Mouse (Mus musculus) midbrain, embryonic 12.5 days (tissue): ENCODE results near the gene Rnf167. TPM values are rescaled to one million over a fixed set of nuclear protein-coding genes. Genes with fewer than 3 reads are reported as not detected.
A peak's percentile ranks its signal among the peaks of the same experiment; 100 is the strongest.

Experiments used
- ATAC-seq: fragments of 200-750 bp; cut with Nextera tagmentation; 2 replicates; pipeline ENCODE4 v1.8.0; 2017; ENCODE audit warnings: low read depth, moderate TSS enrichment, moderate library complexity; ENCODE audit not compliant: low FRiP score
- H3K27ac ChIP-seq: fragments of 300-500 bp; sonication (generic); replicated peaks from 2 replicates; pipeline ENCODE4 v1.5.1; 2016; ENCODE audit warnings: mild to moderate bottlenecking
- H3K27me3 ChIP-seq: fragments of 300-500 bp; sonication (generic); 2 replicates; pipeline ENCODE4 v1.6.1; 2016; ENCODE audit warnings: mild to moderate bottlenecking
- H3K36me3 ChIP-seq: fragments of 300-500 bp; sonication (generic); 2 replicates; pipeline ENCODE4 v1.6.1; 2016
- H3K4me1 ChIP-seq: fragments of 300-500 bp; sonication (generic); 2 replicates; pipeline ENCODE4 v1.6.1; 2016
- H3K4me2 ChIP-seq: fragments of 300-500 bp; sonication (generic); replicated peaks from 2 replicates; pipeline ENCODE4 v1.6.1; 2016; ENCODE audit warnings: mild to moderate bottlenecking, moderate library complexity
- H3K4me3 ChIP-seq: fragments of 300-500 bp; sonication (generic); 2 replicates; pipeline ENCODE4 v1.5.1; 2016; ENCODE audit warnings: mild to moderate bottlenecking
- H3K9ac ChIP-seq: fragments of 300-500 bp; sonication (generic); replicated peaks from 2 replicates; pipeline ENCODE4 v1.6.1; 2016; ENCODE audit warnings: mild to moderate bottlenecking, moderate library complexity
- H3K9me3 ChIP-seq: fragments of 300-500 bp; sonication (generic); 2 replicates; pipeline ENCODE4 v1.6.1; 2016; ENCODE audit warnings: mild to moderate bottlenecking
- WGBS: fragments of 180-500 bp; shearing (Covaris S2); methylation state at CpG from one replicate; pipeline ENCODE4 v1.1.7; 2016; 5-methylcytosine and 5-hydroxymethylcytosine counted together
- polyA plus RNA-seq: library from polyadenylated mRNA; unstranded; fragments of >200 nt; fragmentation: Nextera tagmentation; extraction: Ambion mirVana; gene quantifications from 2 replicates; pipeline ENCODE4 v1.2.1, GENCODE M21; 2016

Gene Rnf167
- 96.6 and 101 TPM in 2 replicates for polyA plus RNA-seq

DNA sequence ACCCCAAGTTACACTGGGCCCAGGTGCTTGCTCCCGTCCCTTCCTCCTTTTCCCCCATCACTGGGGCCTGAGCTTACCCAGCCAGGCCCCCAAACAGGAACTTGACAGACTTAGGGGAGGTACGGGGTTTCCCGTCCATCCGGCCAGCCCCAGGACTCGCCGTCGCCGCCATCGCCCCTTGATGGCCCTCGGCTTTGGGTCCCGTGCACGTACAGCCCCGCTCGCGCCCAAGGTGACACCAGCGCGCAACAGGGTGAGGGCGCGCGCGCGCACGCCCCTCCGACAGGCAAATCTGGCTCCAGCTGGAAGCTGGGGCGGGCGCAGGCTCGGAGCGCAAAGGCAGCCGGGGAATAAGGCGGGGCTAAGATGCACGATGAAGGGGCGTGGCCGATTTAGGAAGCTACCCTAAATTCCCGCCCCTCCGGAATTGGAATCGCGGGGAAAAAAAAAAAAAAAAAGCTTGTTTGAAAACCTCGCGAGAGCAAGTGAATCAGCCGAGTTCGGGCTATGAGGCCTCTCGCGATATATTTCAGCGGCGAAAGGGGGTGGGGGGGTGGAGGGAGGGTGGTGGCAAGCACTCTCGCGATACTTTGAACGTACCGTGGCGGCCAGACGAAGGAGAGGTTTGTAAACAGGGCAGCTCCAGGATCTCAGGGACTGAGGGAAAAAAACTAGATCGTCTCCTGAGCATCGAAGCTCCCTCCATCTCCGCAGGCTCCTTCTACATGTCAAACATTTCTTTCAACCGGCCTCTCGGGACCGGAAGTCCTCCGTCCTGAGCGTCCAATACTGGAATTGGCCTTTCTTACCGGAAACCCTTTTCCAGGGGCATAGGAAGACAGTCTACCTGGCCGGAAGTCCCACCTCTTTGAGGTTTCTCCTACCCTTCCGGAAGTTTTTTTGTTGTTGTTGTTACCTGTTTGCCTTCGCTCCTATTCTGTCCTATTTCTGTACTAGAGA lies at the start of gene Rnf167, which contains the start of gene Slc25a11:
Rnf167 (plus strand) TSS at position 545 of the 960 bp plus-strand sequence.
Slc25a11 (minus strand) TSS at position 789 of the 960 bp plus-strand sequence.
- Histone ChIP-seq H3K4me2 (peak within 1 kb of the TSS; percentile 85), H3K27ac (peak within 1 kb of the TSS; percentile 92), H3K9me3 (no peaks in the 10 kb centered on the region), H3K27me3 (no peaks in the 10 kb centered on the region), H3K36me3 (peaks cover 55% of the 10 kb centered on the region), H3K4me3 (peak within 1 kb of the TSS; percentile 68), H3K9ac (peak within 1 kb of the TSS; percentile 86), H3K4me1 (peaks cover 41% of the 10 kb centered on the region)
- ATAC-seq: peak; percentile 87
- WGBS: under 1% methylated on average over 61 of the region's 63 CpGs

DNA sequence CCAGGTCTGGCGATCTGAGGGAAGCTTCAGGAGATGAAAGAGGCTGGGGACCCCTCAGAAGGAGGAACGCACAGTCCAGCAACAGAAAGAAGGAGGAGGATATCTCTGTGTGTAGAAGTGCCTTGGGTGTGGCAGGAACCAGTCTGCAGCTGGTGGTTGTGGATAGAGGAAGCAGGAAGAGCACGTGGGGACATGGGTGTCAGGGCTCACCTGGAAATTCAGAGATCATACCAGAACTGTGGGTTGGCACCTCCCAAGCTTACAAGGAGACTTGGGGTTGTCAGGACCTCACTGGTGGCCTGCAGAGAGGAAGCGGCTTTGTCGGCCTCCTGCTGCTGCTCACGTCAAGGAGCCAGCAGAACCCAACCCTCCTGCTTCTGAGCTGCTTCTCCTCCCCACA lies 49.7 kb upstream of the Rnf167 start:
- Histone ChIP-seq H3K4me3 (no peak overlapping the region), H3K27ac (no peak overlapping the region), H3K4me1 (peaks cover 11% of the 10 kb centered on the region), H3K36me3 (peaks cover 35% of the 10 kb centered on the region), H3K9ac (no peak overlapping the region), H3K4me2 (no peak overlapping the region), H3K27me3 (no peaks in the 10 kb centered on the region), H3K9me3 (no peaks in the 10 kb centered on the region)
- ATAC-seq: no peak
- 86% methylated on average over 6 of the region's 6 CpGs for WGBS

DNA sequence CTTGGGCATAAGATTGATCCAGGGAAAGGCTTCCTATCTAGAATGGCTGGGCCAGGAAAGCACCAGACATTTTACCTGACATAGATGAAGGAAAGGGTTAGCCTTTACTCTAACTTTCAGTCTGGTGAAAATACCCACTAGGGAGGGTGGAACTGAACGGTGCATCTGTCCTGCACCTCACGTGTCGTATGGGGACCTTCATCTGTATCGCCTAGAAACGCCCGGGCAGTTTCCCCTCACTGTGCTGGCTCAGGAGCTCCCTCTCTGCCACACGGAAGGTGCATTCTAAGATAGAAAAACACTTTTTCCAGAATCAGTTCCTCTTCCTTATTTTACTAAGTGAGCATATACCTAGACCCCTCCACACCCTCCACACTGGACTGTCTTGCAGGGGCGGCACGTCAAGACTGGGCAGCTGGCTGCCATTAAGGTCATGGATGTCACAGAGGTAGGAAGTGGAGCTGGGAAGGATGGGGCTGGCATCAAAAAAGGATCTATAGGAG lies 48.5 kb upstream of the Rnf167 start:
- no peak overlapping the region for H3K27ac ChIP-seq
- no peak for ATAC-seq
- peaks cover 11% of the 10 kb centered on the region for H3K4me1 ChIP-seq
- WGBS: 89% methylated on average over 9 of the region's 9 CpGs
- H3K27me3 ChIP-seq: no peaks in the 10 kb centered on the region
- no peak overlapping the region for H3K4me2 ChIP-seq
- H3K9me3 ChIP-seq: no peaks in the 10 kb centered on the region
- no peak overlapping the region for H3K9ac ChIP-seq
- no peak overlapping the region for H3K4me3 ChIP-seq
- H3K36me3 ChIP-seq: peaks cover 35% of the 10 kb centered on the region

DNA sequence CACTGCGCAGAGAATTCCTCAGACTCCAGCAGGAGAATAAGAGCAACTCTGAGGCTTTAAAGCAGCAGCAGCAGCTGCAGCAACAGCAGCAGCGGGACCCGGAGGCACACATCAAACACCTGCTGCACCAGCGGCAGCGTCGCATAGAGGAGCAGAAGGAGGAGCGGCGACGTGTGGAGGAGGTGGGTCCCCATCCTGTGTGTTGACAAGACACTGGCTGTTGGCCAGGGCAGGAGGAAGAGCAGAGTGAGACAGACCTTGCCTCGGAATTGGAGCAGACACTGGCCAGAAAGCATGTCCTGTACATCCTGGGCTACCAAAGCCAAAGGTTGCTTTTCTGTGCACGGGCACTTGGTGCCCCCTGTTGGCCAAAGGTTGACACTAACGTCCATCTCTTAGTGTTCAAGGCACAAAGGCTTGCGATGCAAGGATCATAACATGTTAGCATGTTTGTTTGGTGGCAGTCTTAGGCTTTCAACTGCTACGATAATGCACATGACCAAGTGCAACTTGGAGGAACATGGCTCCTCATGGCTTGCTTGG lies 41.9 kb upstream of the Rnf167 start:
- no peak for ATAC-seq
- WGBS: 67% methylated on average over 14 of the region's 14 CpGs
- Histone ChIP-seq H3K4me2 (no peak overlapping the region), H3K36me3 (peaks cover 71% of the 10 kb centered on the region), H3K27ac (no peak overlapping the region), H3K4me1 (no peaks in the 10 kb centered on the region), H3K4me3 (no peak overlapping the region), H3K27me3 (no peaks in the 10 kb centered on the region), H3K9ac (no peak overlapping the region), H3K9me3 (no peaks in the 10 kb centered on the region)

DNA sequence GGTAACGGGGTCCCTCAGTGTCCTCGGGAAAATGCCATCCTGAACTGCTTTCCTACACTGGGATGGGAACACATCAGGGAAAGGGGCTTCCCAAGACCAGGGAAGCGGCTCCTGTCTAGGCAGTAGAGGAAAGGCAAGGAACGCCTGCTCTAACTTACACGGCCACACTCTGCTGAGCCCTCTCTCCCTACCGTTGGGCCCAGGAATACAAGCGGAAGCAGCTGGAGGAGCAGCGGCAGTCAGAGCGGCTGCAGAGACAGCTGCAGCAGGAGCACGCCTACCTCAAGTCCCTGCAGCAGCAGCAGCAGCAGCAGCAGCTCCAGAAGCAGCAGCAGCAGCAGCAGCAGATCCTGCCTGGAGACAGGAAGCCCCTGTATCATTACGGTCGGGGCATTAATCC lies 40.3 kb upstream of the Rnf167 start:
- H3K4me2 ChIP-seq: no peak overlapping the region
- 86% methylated on average over 12 of the region's 12 CpGs for WGBS

DNA sequence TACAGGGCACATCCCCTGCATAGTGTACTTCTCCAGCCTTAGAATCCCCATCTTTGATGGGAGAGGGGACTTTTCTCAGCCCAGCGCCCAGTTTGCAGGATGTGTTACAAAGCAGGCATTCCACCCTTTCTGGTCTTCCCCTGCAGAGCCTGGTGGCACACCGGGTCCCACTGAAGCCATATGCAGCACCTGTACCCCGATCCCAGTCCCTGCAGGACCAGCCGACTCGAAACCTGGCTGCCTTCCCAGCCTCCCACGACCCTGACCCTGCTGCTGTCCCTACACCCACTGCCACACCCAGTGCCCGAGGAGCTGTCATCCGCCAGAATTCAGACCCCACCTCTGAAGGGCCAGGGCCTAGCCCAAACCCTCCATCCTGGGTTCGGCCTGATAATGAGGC lies 39.4 kb upstream of the Rnf167 start:
- Histone ChIP-seq H3K27ac (no peak overlapping the region), H3K4me1 (no peaks in the 10 kb centered on the region), H3K9me3 (no peaks in the 10 kb centered on the region), H3K27me3 (no peaks in the 10 kb centered on the region), H3K36me3 (peaks cover 83% of the 10 kb centered on the region), H3K4me2 (no peak overlapping the region), H3K4me3 (no peak overlapping the region), H3K9ac (no peak overlapping the region)
- WGBS: 90% methylated on average over 9 of the region's 9 CpGs
- no peak for ATAC-seq

More for the DNA sequence above, 40.3 kb upstream of the Rnf167 start:
- no peaks in the 10 kb centered on the region for H3K9me3 ChIP-seq
- peaks cover 81% of the 10 kb centered on the region for H3K36me3 ChIP-seq
- ATAC-seq: no peak
- no peaks in the 10 kb centered on the region for H3K27me3 ChIP-seq
- no peak overlapping the region for H3K4me3 ChIP-seq
- H3K9ac ChIP-seq: no peak overlapping the region
- no peak overlapping the region for H3K27ac ChIP-seq
- H3K4me1 ChIP-seq: no peaks in the 10 kb centered on the region

DNA sequence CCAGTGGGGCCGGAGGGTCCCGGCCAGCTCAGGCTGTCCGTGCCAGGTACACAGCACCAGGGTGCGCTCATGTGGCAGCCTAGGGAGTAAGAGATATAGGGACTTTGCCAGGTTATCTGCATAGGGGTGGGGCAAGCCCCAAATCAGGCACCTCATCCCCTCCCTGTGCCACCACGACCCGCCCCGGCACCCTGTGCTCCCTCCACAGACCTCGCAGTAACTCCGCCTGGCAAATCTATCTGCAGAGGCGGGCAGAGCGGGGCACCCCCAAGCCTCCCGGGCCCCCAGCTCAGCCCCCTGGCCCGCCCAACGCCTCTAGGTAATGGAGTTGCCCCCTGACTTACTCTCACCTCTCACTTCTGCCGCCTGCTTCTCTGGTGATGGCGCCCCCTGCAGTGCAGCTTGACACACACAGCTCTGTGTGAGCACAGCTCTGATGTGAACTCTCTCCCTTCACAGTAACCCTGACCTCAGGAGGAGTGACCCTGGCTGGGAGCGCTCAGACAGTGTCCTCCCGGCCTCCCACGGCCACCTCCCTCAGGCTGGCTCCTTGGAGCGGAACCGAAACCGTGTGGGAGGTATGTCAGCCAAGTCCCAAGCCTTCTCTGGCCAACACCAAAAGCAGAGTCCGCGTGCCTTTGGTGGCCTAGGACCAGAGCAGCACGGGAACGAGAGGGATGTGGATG lies 38.5 kb upstream of the Rnf167 start:
- Histone ChIP-seq H3K27me3 (no peaks in the 10 kb centered on the region), H3K36me3 (peaks cover 92% of the 10 kb centered on the region)
- 89% methylated on average over 25 of the region's 26 CpGs for WGBS

DNA sequence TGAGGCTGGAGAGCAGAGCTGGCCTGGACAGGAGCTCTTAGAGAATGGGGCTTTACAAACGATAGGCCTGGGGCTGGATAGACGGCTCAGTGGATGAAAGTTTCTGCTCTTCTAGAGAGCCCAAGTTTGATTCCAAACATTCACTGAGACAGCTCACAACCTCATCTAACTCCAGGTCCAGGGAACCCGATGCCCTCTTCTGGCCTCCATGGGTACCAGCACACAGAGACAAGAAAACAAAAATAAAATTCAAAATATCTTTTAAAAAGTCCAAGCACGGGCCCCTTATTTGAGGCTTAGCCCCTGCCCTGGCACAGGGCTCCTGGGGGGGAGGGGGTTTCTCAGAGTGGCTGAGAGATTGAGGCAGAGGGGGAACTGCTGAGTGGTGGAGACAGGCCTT lies 36.3 kb upstream of the Rnf167 start:
- no peak overlapping the region for H3K9ac ChIP-seq
- 78% methylated on average over 4 of the region's 4 CpGs for WGBS
- H3K4me2 ChIP-seq: no peak overlapping the region
- H3K27ac ChIP-seq: no peak overlapping the region
- H3K4me3 ChIP-seq: no peak overlapping the region
- peaks cover 77% of the 10 kb centered on the region for H3K36me3 ChIP-seq
- H3K27me3 ChIP-seq: peaks cover 8% of the 10 kb centered on the region
- H3K9me3 ChIP-seq: no peaks in the 10 kb centered on the region
- H3K4me1 ChIP-seq: peaks cover 11% of the 10 kb centered on the region
- no peak for ATAC-seq

More for the DNA sequence above, 38.5 kb upstream of the Rnf167 start:
- Histone ChIP-seq H3K4me3 (no peak overlapping the region), H3K4me1 (no peaks in the 10 kb centered on the region), H3K9me3 (no peaks in the 10 kb centered on the region), H3K27ac (no peak overlapping the region), H3K9ac (no peak overlapping the region), H3K4me2 (no peak overlapping the region)
- no peak for ATAC-seq

DNA sequence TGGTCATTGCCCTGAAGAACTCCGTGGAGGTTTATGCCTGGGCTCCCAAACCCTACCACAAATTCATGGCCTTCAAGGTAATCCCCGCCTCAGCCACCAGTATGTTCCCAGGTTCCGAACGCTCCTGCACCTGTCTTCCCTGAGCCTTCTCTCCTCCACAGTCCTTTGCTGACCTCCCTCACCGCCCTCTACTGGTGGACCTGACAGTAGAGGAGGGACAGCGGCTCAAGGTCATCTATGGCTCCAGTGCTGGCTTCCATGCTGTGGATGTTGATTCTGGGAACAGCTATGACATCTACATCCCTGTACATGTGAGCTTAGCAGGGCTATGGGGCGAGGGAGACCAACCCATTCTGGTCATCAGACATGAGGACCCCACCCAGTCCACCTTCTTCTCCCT lies 34.5 kb upstream of the Rnf167 start:
- no peak for ATAC-seq
- H3K9ac ChIP-seq: no peak overlapping the region
- H3K4me1 ChIP-seq: peaks cover 13% of the 10 kb centered on the region
- H3K9me3 ChIP-seq: no peaks in the 10 kb centered on the region
- peaks cover 60% of the 10 kb centered on the region for H3K36me3 ChIP-seq
- no peak overlapping the region for H3K27ac ChIP-seq
- no peak overlapping the region for H3K4me3 ChIP-seq
- H3K27me3 ChIP-seq: peaks cover 16% of the 10 kb centered on the region
- WGBS: 77% methylated on average over 7 of the region's 7 CpGs
- no peak overlapping the region for H3K4me2 ChIP-seq

DNA sequence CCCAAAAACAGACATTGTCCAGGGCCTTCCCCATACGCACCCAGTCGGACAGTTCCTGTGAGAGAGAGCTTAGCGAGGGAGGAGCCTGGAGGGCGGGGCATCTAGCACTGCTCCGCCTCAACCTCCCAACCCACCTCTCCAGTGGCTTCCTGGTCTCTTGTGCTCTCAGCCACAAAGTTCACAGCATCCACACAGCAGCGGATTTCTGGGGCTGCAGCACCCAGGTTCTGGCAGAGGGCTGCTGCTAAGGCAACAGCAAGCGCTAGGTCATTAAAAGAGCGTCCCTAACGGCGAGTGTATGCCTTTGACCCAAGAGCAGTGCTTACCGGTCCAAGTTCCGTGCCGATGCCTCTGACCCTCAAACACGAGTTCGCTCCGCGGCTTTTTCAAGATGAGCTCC lies 32.0 kb upstream of the Rnf167 start:
- no peak overlapping the region for H3K27ac ChIP-seq
- peak overlapping the region; percentile 29 for H3K4me3 ChIP-seq
- peak overlapping the region; percentile 43; the same call in 1 of the 2 replicates for H3K9ac ChIP-seq
- under 1% methylated on average over 17 of the region's 17 CpGs for WGBS
- peaks cover 34% of the 10 kb centered on the region for H3K36me3 ChIP-seq
- no peaks in the 10 kb centered on the region for H3K9me3 ChIP-seq
- ATAC-seq: no peak
- peaks cover 16% of the 10 kb centered on the region for H3K27me3 ChIP-seq
- H3K4me1 ChIP-seq: peaks cover 13% of the 10 kb centered on the region
- peak overlapping the region; percentile 53 for H3K4me2 ChIP-seq

DNA sequence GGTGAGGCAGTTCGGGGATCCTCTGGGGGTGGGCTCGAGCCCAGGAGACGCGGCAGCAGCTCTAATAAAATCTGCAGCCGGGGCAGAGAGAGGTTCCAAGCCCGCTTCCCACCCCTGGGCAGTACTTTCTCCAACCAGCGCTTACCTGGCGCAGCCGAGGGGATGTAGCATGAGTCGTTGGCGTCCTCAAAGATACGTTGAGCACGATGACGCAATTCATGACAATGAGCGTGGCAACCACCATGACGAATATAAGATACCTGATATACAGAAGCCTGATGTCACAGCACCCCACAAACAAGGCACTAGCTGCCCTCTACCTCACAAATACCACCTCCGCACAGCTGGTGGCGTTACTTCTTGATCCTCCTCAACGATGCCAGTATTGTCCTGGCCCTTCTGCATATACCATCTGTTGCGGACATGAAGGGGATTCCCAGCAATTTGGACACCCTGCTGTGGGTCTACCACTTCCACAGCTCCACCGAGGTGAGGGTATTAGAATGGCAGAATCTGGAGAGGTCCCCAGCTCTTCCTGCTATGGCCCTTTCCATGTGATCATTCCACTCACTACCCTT lies 31.4 kb upstream of the Rnf167 start, which contains the start of gene 4930544D05Rik:
4930544D05Rik (plus strand) TSS at position 333 of the 578 bp plus-strand sequence.
- Histone ChIP-seq H3K27me3 (peaks cover 16% of the 10 kb centered on the region), H3K4me2 (peak within 1 kb of the TSS; percentile 53), H3K4me1 (peaks cover 13% of the 10 kb centered on the region), H3K36me3 (peaks cover 29% of the 10 kb centered on the region), H3K9ac (peak within 1 kb of the TSS; percentile 43; the same call in 1 of the 2 replicates), H3K27ac (no peak within 1 kb of the TSS), H3K9me3 (no peaks in the 10 kb centered on the region), H3K4me3 (peak within 1 kb of the TSS; percentile 29)
- no peak for ATAC-seq
- WGBS: 10% methylated on average over 21 of the region's 21 CpGs
